Comparison of ENCODE assay signal across 9 mouse cellular contexts in genomic region chr1:43447602-43448287, GRCm38 (mm10). TPM values are rescaled to one million over a fixed set of nuclear protein-coding genes. Genes with fewer than 3 reads are reported as not detected.
DNase-seq lines count a peak whose midpoint lies in the region; ATAC-seq lines count a peak whose summit lies in the region.
"Had no signal": no experiment of that assay in that cellular context is flagged by ENCODE, and none has a peak within 500 bp of the region (broad histone marks: within the 10 kb centered on the region; RNA-seq: fewer than 3 reads in every experiment).

No protein-coding gene starts in this region.

- DNase-seq in heart, adult 9 months (ENCODE audit: low spot score in 2 of 2), result no peak
- peak; percentile 41 for DNase-seq in embryonic facial prominence, embryonic 10.5 days (ENCODE audit: low spot score)
- DNase-seq in embryo, embryonic 9.5 days (ENCODE audit: extremely low spot score), result no peak
- DNase-seq in left cerebral cortex, adult 11 months (ENCODE audit: low spot score), result no peak
- no peak for DNase-seq in right cerebral cortex, postnatal 25 days
- DNase-seq: cerebellum, postnatal 25 days had no signal

- H3K4me3 ChIP-seq in heart, embryonic 14.5 days (ENCODE audit: control insufficient read depth in 1 of 2, insufficient read depth in 1 of 2, low read depth in 1 of 2, low read length in 2 of 2), result peak overlapping the region; percentile 13 to 97
- peak overlapping the region; percentile 99 for H3K4me3 ChIP-seq in embryonic facial prominence, embryonic 10.5 days
- peak overlapping the region; percentile 98 for H3K4me3 ChIP-seq in hindbrain, embryonic 16.5 days (ENCODE audit: low read length)
- peak overlapping the region; percentile 83 for H3K4me3 ChIP-seq in midbrain, embryonic 15.5 days

- peak overlapping the region; percentile 89 for H3K4me2 ChIP-seq in heart, embryonic 14.5 days (ENCODE audit: low read length)
- H3K4me2 ChIP-seq in hindbrain, embryonic 16.5 days (ENCODE audit: low read length), result peak overlapping the region; percentile 73
- H3K4me2 ChIP-seq in midbrain, embryonic 15.5 days, result peak overlapping the region; percentile 89

- H3K9me3 ChIP-seq in heart, embryonic 14.5 days (ENCODE audit: control insufficient read depth, low read length), result no peaks in the 10 kb centered on the region
- no peaks in the 10 kb centered on the region for H3K9me3 ChIP-seq in embryonic facial prominence, embryonic 10.5 days
- no peaks in the 10 kb centered on the region for H3K9me3 ChIP-seq in hindbrain, embryonic 16.5 days (ENCODE audit: control insufficient read depth, low read length)
- no peaks in the 10 kb centered on the region for H3K9me3 ChIP-seq in midbrain, embryonic 15.5 days

- H3K9ac ChIP-seq in heart, embryonic 14.5 days (ENCODE audit: low read length), result peak overlapping the region; percentile 97
- peak overlapping the region; percentile 24 for H3K9ac ChIP-seq in hindbrain, embryonic 16.5 days (ENCODE audit: low read depth, low read length)
- peak overlapping the region; percentile 83; the same call in 1 of the 2 replicates for H3K9ac ChIP-seq in midbrain, embryonic 15.5 days

- ATAC-seq in heart, embryonic 14.5 days (ENCODE audit: insufficient number of reproducible peaks, insufficient read depth, low FRiP score, low read depth), result no peak
- no peak for ATAC-seq in hindbrain, embryonic 16.5 days
- ATAC-seq in midbrain, embryonic 15.5 days (replicated peaks), result no peak

- no peak overlapping the region for H3K27ac ChIP-seq in heart, embryonic 14.5 days (replicated peaks in 1 of 2; ENCODE audit: control insufficient read depth in 1 of 2, insufficient read depth in 1 of 2, low read depth in 2 of 2, low read length in 2 of 2)
- H3K27ac ChIP-seq in embryonic facial prominence, embryonic 10.5 days (replicated peaks), result peak overlapping the region; percentile 48
- no peak overlapping the region for H3K27ac ChIP-seq in hindbrain, embryonic 16.5 days (ENCODE audit: low read depth, low read length)
- no peak overlapping the region for H3K27ac ChIP-seq in midbrain, embryonic 15.5 days

- no peaks in the 10 kb centered on the region for H3K27me3 ChIP-seq in heart, embryonic 14.5 days (ENCODE audit: control insufficient read depth, insufficient read depth, low read length)
- H3K27me3 ChIP-seq in embryonic facial prominence, embryonic 10.5 days (replicated peaks; ENCODE audit: low read depth, poor library complexity, severe bottlenecking), result no peaks in the 10 kb centered on the region
- no peaks in the 10 kb centered on the region for H3K27me3 ChIP-seq in hindbrain, embryonic 16.5 days (replicated peaks; ENCODE audit: control insufficient read depth, insufficient read depth, low read length)
- 0 out of 2 replicates have a peak, but pooled peaks cover 2% of the 10 kb centered on the region for H3K27me3 ChIP-seq in midbrain, embryonic 15.5 days (replicated peaks)

- H3K36me3 ChIP-seq in heart, embryonic 14.5 days (ENCODE audit: control insufficient read depth, insufficient read depth, low read length), result no peaks in the 10 kb centered on the region
- peaks cover 7% of the 10 kb centered on the region for H3K36me3 ChIP-seq in embryonic facial prominence, embryonic 10.5 days (replicated peaks)
- H3K36me3 ChIP-seq in hindbrain, embryonic 16.5 days (ENCODE audit: control insufficient read depth, insufficient read depth, low read length), result no peaks in the 10 kb centered on the region
- H3K36me3 ChIP-seq in midbrain, embryonic 15.5 days (replicated peaks), result no peaks in the 10 kb centered on the region

- peaks cover 11 to 44% of the 10 kb centered on the region in 2 experiments for H3K4me1 ChIP-seq in heart, embryonic 14.5 days (ENCODE audit: control insufficient read depth in 2 of 2, insufficient read depth in 2 of 2, low read length in 2 of 2)
- H3K4me1 ChIP-seq in embryonic facial prominence, embryonic 10.5 days, result peaks cover 49% of the 10 kb centered on the region
- peaks cover 22% of the 10 kb centered on the region for H3K4me1 ChIP-seq in hindbrain, embryonic 16.5 days (ENCODE audit: control insufficient read depth, insufficient read depth, low read depth, low read length)
- H3K4me1 ChIP-seq in midbrain, embryonic 15.5 days, result peaks cover 28% of the 10 kb centered on the region

- 54% methylated on average over 9 of the region's 9 CpGs for WGBS in heart, embryonic 14.5 days
- 49% methylated on average over 9 of the region's 9 CpGs for WGBS in embryonic facial prominence, embryonic 10.5 days
- WGBS in hindbrain, embryonic 16.5 days, result 44% methylated on average over 9 of the region's 9 CpGs
- WGBS in midbrain, embryonic 15.5 days, result 49% methylated on average over 9 of the region's 9 CpGs

RNA-seq across cellular contexts. Expression of gene Nck2, which starts 3.4 kb away (rescaled TPM):
- polyA plus RNA-seq in heart, embryonic 14.5 days (2014; fragmentation: Nextera tagmentation; extraction: Ambion mirVana), result 28.5 and 28.8 TPM in 2 replicates
- 50.3 and 52.5 TPM in 2 replicates for polyA plus RNA-seq in embryonic facial prominence, embryonic 10.5 days (2016; fragmentation: Nextera tagmentation; extraction: Ambion mirVana)
- 28.0 and 32.3 TPM in 2 replicates for polyA plus RNA-seq in hindbrain, embryonic 16.5 days (2015; fragmentation: Nextera tagmentation; extraction: Ambion mirVana)
- polyA plus RNA-seq in midbrain, embryonic 15.5 days (2015; fragmentation: Nextera tagmentation; extraction: Ambion mirVana), result 35.5 and 37.6 TPM in 2 replicates

Comparison
In these comparisons a context has a peak if more than half of its experiments do, and no peak if none do; other contexts are left out.
1. H3K9ac ChIP-seq: peak in every context shown above with its lines; median percentile 97 in heart, embryonic 14.5 days; 83 in midbrain, embryonic 15.5 days; 24 in hindbrain, embryonic 16.5 days.